Mouse (Mus musculus) stomach, embryonic 14.5 days (tissue): Measurements from ENCODE around the gene Defb11. TPM values are rescaled to one million over a fixed set of nuclear protein-coding genes. Genes with fewer than 3 reads are reported as not detected.
"Not testable (repeated sequence)": the region's sequence is repeated elsewhere in the genome, so short reads cannot be mapped to it uniquely, and the experiment has no call there.

Experiments used
- ATAC-seq: fragments of 200-750 bp; cut with Nextera tagmentation; 2 replicates; pipeline ENCODE4 v1.8.0; 2017; ENCODE audit warnings: low read depth, moderate TSS enrichment; ENCODE audit not compliant: insufficient number of reproducible peaks, insufficient read depth, low FRiP score
- H3K27ac ChIP-seq: fragments of 300-500 bp; sonication (generic); 2 replicates; pipeline ENCODE4 v1.5.1; 2014; ENCODE audit warnings: mild to moderate bottlenecking, low read length, moderate library complexity, mixed read lengths
- H3K27me3 ChIP-seq: fragments of 300-500 bp; sonication (generic); 2 replicates; pipeline ENCODE4 v1.6.1; 2014; ENCODE audit warnings: low read length, control low read depth, mixed read lengths; ENCODE audit not compliant: control insufficient read depth, insufficient read depth
- H3K36me3 ChIP-seq: fragments of 300-500 bp; sonication (generic); 2 replicates; pipeline ENCODE4 v1.6.1; 2014; ENCODE audit warnings: mild to moderate bottlenecking, control low read depth, low read length, moderate library complexity, mixed read lengths; ENCODE audit not compliant: control insufficient read depth, insufficient read depth
- H3K4me1 ChIP-seq: fragments of 300-500 bp; sonication (generic); 2 replicates; pipeline ENCODE4 v1.6.1; 2014; ENCODE audit warnings: low read length, control low read depth, mixed read lengths; ENCODE audit not compliant: control insufficient read depth, insufficient read depth
- H3K4me2 ChIP-seq: fragments of 300-500 bp; sonication (generic); replicated peaks from 2 replicates; pipeline ENCODE4 v1.6.1; 2014; ENCODE audit warnings: low read depth, low read length, control low read depth
- H3K4me3 ChIP-seq: fragments of 300-500 bp; sonication (generic); 2 replicates; pipeline ENCODE4 v1.5.1; 2014; ENCODE audit warnings: low read depth, low read length, control low read depth
- H3K9ac ChIP-seq: fragments of 300-500 bp; sonication (generic); replicated peaks from 2 replicates; pipeline ENCODE4 v1.6.1; 2014; ENCODE audit warnings: low read depth, mild to moderate bottlenecking, control low read depth, low read length, moderate library complexity, mixed read lengths
- H3K9me3 ChIP-seq: fragments of 300-500 bp; sonication (generic); 2 replicates; pipeline ENCODE4 v1.6.1; 2016; ENCODE audit warnings: low read depth, low read length, control low read depth; ENCODE audit not compliant: control insufficient read depth
- WGBS: fragments of 180-500 bp; shearing (Covaris S2); extraction: QIAGEN DNeasy Blood & Tissue Kit; methylation state at CpG from one replicate; pipeline ENCODE4 v1.1.7; 2014; 5-methylcytosine and 5-hydroxymethylcytosine counted together
- polyA plus RNA-seq: library from polyadenylated mRNA; unstranded; fragments of >200 nt; fragmentation: Nextera tagmentation; extraction: Ambion mirVana; gene quantifications from 2 replicates; pipeline ENCODE4 v1.2.1, GENCODE M21; 2014

The Defb11 gene
- polyA plus RNA-seq = not detected in 2 replicates

- ATAC-seq, H3K27me3 ChIP-seq, H3K4me3 ChIP-seq, H3K4me1 ChIP-seq, H3K4me2 ChIP-seq, H3K9ac ChIP-seq, H3K9me3 ChIP-seq, H3K36me3 ChIP-seq, H3K27ac ChIP-seq: not testable (repeated sequence)
These were observed at the start of gene Defb11 for GRCm38 (mm10) chr8:21906290-21906689. Defb11 (minus strand) TSS chr8:21906412.

GRCm38 (mm10) chr8:21955321-21955720 lies 49.1 kb upstream of the Defb11 start:
- no peaks in the 10 kb centered on the region for H3K36me3 ChIP-seq
- no peak overlapping the region for H3K9ac ChIP-seq
- H3K4me1 ChIP-seq = no peaks in the 10 kb centered on the region
- no peak overlapping the region for H3K27ac ChIP-seq
- H3K4me3 ChIP-seq = no peak overlapping the region
- H3K9me3 ChIP-seq = no peaks in the 10 kb centered on the region
- WGBS = 4% methylated on average over 9 of the region's 9 CpGs
- no peak overlapping the region for H3K4me2 ChIP-seq
- no peaks in the 10 kb centered on the region for H3K27me3 ChIP-seq
- no peak for ATAC-seq

- H3K9me3 ChIP-seq = no peaks in the 10 kb centered on the region
- no peak overlapping the region for H3K27ac ChIP-seq
- 65% methylated on average over 9 of the region's 9 CpGs for WGBS
- no peak for ATAC-seq
- no peak overlapping the region for H3K4me2 ChIP-seq
- no peak overlapping the region for H3K4me3 ChIP-seq
- H3K9ac ChIP-seq = no peak overlapping the region
- no peaks in the 10 kb centered on the region for H3K36me3 ChIP-seq
- H3K27me3 ChIP-seq = no peaks in the 10 kb centered on the region
- H3K4me1 ChIP-seq = no peaks in the 10 kb centered on the region
These were observed 41.3 kb upstream of the Defb11 start for GRCm38 (mm10) chr8:21947311-21948017.

- no peak within 1 kb of the TSS for H3K4me3 ChIP-seq
- H3K4me2 ChIP-seq = no peak within 1 kb of the TSS
- no peak for ATAC-seq
- no peak within 1 kb of the TSS for H3K27ac ChIP-seq
- no peaks in the 10 kb centered on the region for H3K27me3 ChIP-seq
- no peaks in the 10 kb centered on the region for H3K9me3 ChIP-seq
- H3K36me3 ChIP-seq = no peaks in the 10 kb centered on the region
- H3K4me1 ChIP-seq = no peaks in the 10 kb centered on the region
- H3K9ac ChIP-seq = no peak within 1 kb of the TSS
- 85% methylated on average over 6 of the region's 6 CpGs for WGBS
These were observed 40.2 kb upstream of the Defb11 start, which contains the start of gene Defb13 for GRCm38 (mm10) chr8:21946462-21946861. Defb13 (plus strand) TSS chr8:21946762.

GRCm38 (mm10) chr8:21938052-21938451 lies 31.8 kb upstream of the Defb11 start, which contains the start of gene Defb35:
Defb35 (plus strand) TSS chr8:21938352.
- H3K4me1 ChIP-seq, H3K4me3 ChIP-seq, ATAC-seq, H3K9ac ChIP-seq, H3K9me3 ChIP-seq, H3K36me3 ChIP-seq, H3K4me2 ChIP-seq, H3K27ac ChIP-seq, H3K27me3 ChIP-seq: not testable (repeated sequence)
- WGBS = 76% methylated on average over 4 of the region's 4 CpGs

- ATAC-seq = no peak
- H3K4me2 ChIP-seq = no peak within 1 kb of the TSS
- H3K36me3 ChIP-seq = no peaks in the 10 kb centered on the region
- H3K4me3 ChIP-seq = no peak within 1 kb of the TSS
- no peaks in the 10 kb centered on the region for H3K27me3 ChIP-seq
- WGBS = 93% methylated on average over 6 of the region's 6 CpGs
- H3K9ac ChIP-seq = no peak within 1 kb of the TSS
- H3K9me3 ChIP-seq = no peaks in the 10 kb centered on the region
- H3K27ac ChIP-seq = no peak within 1 kb of the TSS
- H3K4me1 ChIP-seq = no peaks in the 10 kb centered on the region
These were observed 26.4 kb upstream of the Defb11 start, which contains the start of gene Defb15 for GRCm38 (mm10) chr8:21932610-21933009. Defb15 (minus strand) TSS chr8:21932710.

GRCm38 (mm10) chr8:21930754-21931153 lies 24.5 kb upstream of the Defb11 start:
- H3K4me1 ChIP-seq, H3K9ac ChIP-seq, H3K36me3 ChIP-seq, H3K4me3 ChIP-seq, H3K27me3 ChIP-seq, ATAC-seq, H3K27ac ChIP-seq, H3K9me3 ChIP-seq, H3K4me2 ChIP-seq: not testable (repeated sequence)
- WGBS = 88% methylated on average over 3 of the region's 3 CpGs

- no peak for ATAC-seq
- H3K4me2 ChIP-seq = no peak overlapping the region
- no peaks in the 10 kb centered on the region for H3K4me1 ChIP-seq
- no peak overlapping the region for H3K27ac ChIP-seq
- no peaks in the 10 kb centered on the region for H3K9me3 ChIP-seq
- 71% methylated on average over 3 of the region's 3 CpGs for WGBS
- H3K27me3 ChIP-seq = no peaks in the 10 kb centered on the region
- no peaks in the 10 kb centered on the region for H3K36me3 ChIP-seq
- H3K4me3 ChIP-seq = no peak overlapping the region
- H3K9ac ChIP-seq = no peak overlapping the region
These were observed 9.4 kb upstream of the Defb11 start for GRCm38 (mm10) chr8:21915625-21916024.

- Histone ChIP-seq H3K9me3 (no peaks in the 10 kb centered on the region), H3K4me3 (no peak overlapping the region), H3K4me1 (no peaks in the 10 kb centered on the region), H3K36me3 (no peaks in the 10 kb centered on the region), H3K27ac (no peak overlapping the region), H3K9ac (no peak overlapping the region), H3K27me3 (no peaks in the 10 kb centered on the region), H3K4me2 (no peak overlapping the region)
- 21% methylated on average over 2 of the region's 2 CpGs for WGBS
- no peak for ATAC-seq
These were observed 6.3 kb upstream of the Defb11 start for GRCm38 (mm10) chr8:21912554-21912953.
